Mouse (Mus musculus) heart, embryonic 12.5 days (tissue): ENCODE data around the gene Bsg. TPM values are rescaled to one million over a fixed set of nuclear protein-coding genes. Genes with fewer than 3 reads are reported as not detected.

ENCODE experiments used
- ATAC-seq: fragments of 200-750 bp; cut with Nextera tagmentation; 2 replicates; pipeline ENCODE4 v1.8.0; 2017; ENCODE audit warnings: moderate TSS enrichment, moderate library complexity; ENCODE audit not compliant: insufficient number of reproducible peaks, low FRiP score
- H3K27ac ChIP-seq: fragments of 300-500 bp; sonication (generic); 2 replicates; pipeline ENCODE4 v1.5.1; 2016; ENCODE audit warnings: mild to moderate bottlenecking, moderate library complexity; ENCODE audit not compliant: poor library complexity, severe bottlenecking
- H3K27me3 ChIP-seq: fragments of 300-500 bp; sonication (generic); replicated peaks from 2 replicates; pipeline ENCODE4 v1.6.1; 2016; ENCODE audit warnings: mild to moderate bottlenecking, moderate library complexity
- H3K36me3 ChIP-seq: fragments of 300-500 bp; sonication (generic); 2 replicates; pipeline ENCODE4 v1.6.1; 2016; ENCODE audit warnings: mild to moderate bottlenecking, moderate library complexity
- H3K4me1 ChIP-seq: fragments of 300-500 bp; sonication (generic); replicated peaks from 2 replicates; pipeline ENCODE4 v1.6.1; 2016; ENCODE audit warnings: mild to moderate bottlenecking
- H3K4me2 ChIP-seq: fragments of 300-500 bp; sonication (generic); 2 replicates; pipeline ENCODE4 v1.6.1; 2016; ENCODE audit warnings: mild to moderate bottlenecking, moderate library complexity
- H3K4me3 ChIP-seq: fragments of 300-500 bp; sonication (generic); 2 replicates; pipeline ENCODE4 v1.5.1; 2016; ENCODE audit warnings: mild to moderate bottlenecking
- H3K9ac ChIP-seq: fragments of 300-500 bp; sonication (generic); 2 replicates; pipeline ENCODE4 v1.6.1; 2016; ENCODE audit warnings: mild to moderate bottlenecking, moderate library complexity
- H3K9me3 ChIP-seq: fragments of 300-500 bp; sonication (generic); replicated peaks from 2 replicates; pipeline ENCODE4 v1.6.1; 2016; ENCODE audit warnings: mild to moderate bottlenecking, moderate library complexity
- WGBS: fragments of 180-500 bp; shearing (Covaris S2); methylation state at CpG from one replicate; pipeline ENCODE4 v1.1.7; 2016; 5-methylcytosine and 5-hydroxymethylcytosine counted together
- polyA plus RNA-seq: library from polyadenylated mRNA; unstranded; fragments of >200 nt; fragmentation: Nextera tagmentation; extraction: Ambion mirVana; gene quantifications from 2 replicates; pipeline ENCODE4 v1.2.1, GENCODE M21; 2016

The Bsg gene
- polyA plus RNA-seq, 1 experiment from 2014 or later: 1,289 TPM

DNA sequence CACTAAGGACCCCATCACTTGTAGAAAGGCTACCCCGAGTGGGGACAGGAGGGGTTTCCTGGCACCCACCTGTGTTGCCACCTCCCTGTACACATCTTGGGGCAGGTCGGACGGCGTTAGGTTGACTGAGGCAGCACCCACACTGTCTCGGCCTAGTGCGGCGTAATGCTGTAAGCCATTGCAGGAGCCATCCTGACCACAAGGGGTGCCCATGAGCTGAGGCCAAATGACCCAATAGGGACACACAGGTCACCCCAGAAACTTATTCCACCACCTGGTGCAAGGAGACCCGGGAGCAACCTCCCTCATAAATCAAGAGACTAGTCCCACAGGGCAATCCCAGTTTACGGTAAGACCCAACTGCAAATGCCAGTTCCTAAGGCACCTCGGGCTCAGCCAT lies 34.0 kb downstream of the Bsg start:
- no peak for ATAC-seq
- Histone ChIP-seq H3K4me3 (no peak overlapping the region), H3K27me3 (peaks cover 29% of the 10 kb centered on the region), H3K9me3 (peaks cover 86% of the 10 kb centered on the region), H3K36me3 (peaks cover 97% of the 10 kb centered on the region), H3K4me2 (no peak overlapping the region), H3K4me1 (peaks cover 6% of the 10 kb centered on the region; the same call in 1 of the 2 replicates), H3K27ac (no peak overlapping the region), H3K9ac (no peak overlapping the region)
- WGBS: 90% methylated on average over 10 of the region's 10 CpGs

DNA sequence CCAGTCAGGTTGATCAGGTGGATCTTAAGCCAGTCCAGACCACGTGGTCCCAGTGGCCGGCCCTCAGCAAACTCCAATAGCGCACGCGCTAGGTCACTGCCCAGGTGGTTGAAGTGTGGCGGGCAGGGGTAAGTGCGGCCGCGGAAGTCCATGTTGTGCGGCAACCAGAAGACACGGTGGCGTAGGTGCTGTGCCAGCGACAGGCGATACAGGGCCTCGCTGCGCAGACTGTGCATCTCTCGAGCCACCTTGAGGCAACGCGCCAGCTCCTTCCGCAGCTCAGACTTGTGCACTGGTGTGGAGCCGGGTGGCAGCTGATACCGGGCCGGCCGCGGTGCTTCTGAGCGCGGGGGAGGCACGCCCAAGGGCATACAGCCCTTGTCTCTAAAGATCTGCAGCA lies 34.9 kb downstream of the Bsg start:
- 94% methylated on average over 28 of the region's 28 CpGs for WGBS
- H3K27ac ChIP-seq: no peak overlapping the region
- H3K4me2 ChIP-seq: no peak overlapping the region
- no peak overlapping the region for H3K4me3 ChIP-seq
- H3K36me3 ChIP-seq: peaks cover 99% of the 10 kb centered on the region
- ATAC-seq: no peak
- H3K9ac ChIP-seq: no peak overlapping the region
- H3K9me3 ChIP-seq: peaks cover 78% of the 10 kb centered on the region
- peaks cover 6% of the 10 kb centered on the region; the same call in 1 of the 2 replicates for H3K4me1 ChIP-seq
- peaks cover 29% of the 10 kb centered on the region for H3K27me3 ChIP-seq

DNA sequence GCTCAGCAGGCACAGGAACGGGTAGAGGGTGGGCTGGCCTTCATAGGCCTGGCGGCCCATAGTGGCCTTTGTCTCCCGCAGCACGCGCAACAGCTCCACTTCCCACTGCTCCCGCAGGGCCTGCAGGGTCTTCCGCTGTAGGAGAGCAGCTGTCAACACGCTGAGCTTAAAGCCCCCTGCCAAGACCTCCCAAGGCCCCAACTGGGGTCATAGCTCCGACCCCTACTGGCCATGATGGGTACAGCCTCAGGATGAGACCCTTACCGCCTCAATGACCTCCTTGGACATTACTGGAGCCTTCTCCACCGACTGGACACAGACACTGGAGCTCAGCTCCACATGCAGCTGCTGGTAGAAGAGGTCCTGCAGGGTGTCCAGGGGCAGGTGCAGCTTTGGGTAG lies 36.6 kb downstream of the Bsg start:
- H3K4me1 ChIP-seq: peaks cover 7% of the 10 kb centered on the region
- no peak for ATAC-seq
- WGBS: 78% methylated on average over 11 of the region's 11 CpGs
- no peak overlapping the region for H3K9ac ChIP-seq
- H3K4me2 ChIP-seq: no peak overlapping the region
- H3K36me3 ChIP-seq: peaks cover 87% of the 10 kb centered on the region
- H3K27me3 ChIP-seq: peaks cover 13% of the 10 kb centered on the region
- H3K9me3 ChIP-seq: peaks cover 62% of the 10 kb centered on the region
- no peak overlapping the region for H3K27ac ChIP-seq
- no peak overlapping the region for H3K4me3 ChIP-seq

DNA sequence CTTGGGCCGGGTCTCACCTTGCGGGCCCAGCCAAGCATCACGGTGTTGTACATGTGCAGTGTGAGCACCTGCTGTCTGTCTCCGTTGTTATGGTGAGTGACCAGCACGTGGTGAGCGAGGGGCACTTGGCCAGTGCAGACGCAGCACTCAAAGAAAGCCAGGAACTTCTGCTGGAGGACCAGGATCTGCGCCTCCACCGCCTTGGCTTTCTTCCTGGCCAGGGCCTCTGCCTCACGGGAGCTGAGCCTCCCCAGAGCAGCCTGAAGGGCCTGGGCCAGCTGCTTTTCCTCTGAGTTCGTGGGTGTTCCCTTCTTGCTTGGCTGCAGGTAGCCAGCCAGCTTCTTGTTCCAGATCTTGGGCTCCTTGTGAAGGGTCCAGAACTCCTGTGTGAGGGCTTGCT lies 38.9 kb downstream of the Bsg start:
- Histone ChIP-seq H3K9ac (no peak overlapping the region), H3K4me1 (peaks cover 12% of the 10 kb centered on the region), H3K4me2 (no peak overlapping the region), H3K27ac (no peak overlapping the region), H3K36me3 (peaks cover 64% of the 10 kb centered on the region), H3K4me3 (no peak overlapping the region), H3K27me3 (no peaks in the 10 kb centered on the region), H3K9me3 (peaks cover 39% of the 10 kb centered on the region)
- 92% methylated on average over 11 of the region's 11 CpGs for WGBS
- no peak for ATAC-seq

DNA sequence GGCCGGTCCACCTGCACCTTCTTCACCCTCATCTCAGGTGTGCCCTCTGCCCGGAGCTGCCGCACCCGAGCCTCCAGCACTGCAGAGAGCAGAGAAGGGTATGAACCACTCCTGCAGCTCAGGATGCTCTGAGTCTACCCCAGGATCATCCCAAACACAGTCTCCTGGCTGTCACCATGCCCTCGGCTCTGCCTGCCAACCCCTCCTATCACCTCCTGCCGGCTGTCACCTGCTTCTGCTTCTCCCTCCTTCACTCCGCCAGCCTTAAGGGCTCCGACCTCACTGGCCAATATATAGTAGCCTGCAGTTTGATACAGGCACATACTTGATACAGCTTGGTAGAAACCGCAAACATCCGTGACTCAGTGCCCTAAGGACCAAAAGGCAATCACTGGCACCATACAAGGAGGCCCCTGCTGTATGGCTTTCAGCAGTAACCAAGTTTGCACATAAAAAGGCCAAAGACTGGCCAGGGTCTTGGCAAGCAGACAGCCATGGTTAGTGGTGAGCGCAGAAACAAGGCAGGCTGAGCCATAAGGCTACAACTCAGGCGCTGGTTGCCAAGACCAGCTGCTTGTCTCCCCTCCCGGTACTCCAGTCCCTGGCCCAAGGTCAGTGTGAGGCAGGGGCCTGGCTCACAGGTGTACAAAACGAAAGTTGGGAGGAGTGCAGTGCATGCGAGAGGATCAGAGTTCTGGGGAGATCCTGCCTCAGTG lies 39.5 kb downstream of the Bsg start:
- Histone ChIP-seq H3K27me3 (no peaks in the 10 kb centered on the region), H3K36me3 (peaks cover 57% of the 10 kb centered on the region)
- no peak for ATAC-seq

DNA sequence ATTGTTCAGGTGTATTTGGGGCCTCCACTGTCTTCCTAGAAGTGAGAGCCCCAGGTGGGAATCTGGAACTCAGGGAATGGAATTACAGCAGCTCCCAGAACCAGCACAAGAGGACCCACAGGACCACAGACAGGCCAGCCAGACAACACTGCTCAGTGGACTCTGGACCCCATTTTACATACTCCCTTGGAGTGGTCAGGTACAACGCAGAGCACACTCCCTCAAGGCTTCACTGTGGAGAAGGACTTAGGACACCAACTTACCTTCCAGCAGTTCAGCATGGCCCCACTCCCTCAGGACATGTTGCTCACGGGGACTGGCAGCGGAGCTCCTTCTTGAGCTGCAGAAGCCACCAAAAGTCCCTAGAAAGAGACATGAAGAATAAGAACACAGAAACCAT lies 41.1 kb downstream of the Bsg start:
- H3K36me3 ChIP-seq: peaks cover 41% of the 10 kb centered on the region
- no peak for ATAC-seq
- H3K27ac ChIP-seq: no peak overlapping the region
- peak overlapping the region; percentile 75 for H3K4me3 ChIP-seq
- H3K4me2 ChIP-seq: peak overlapping the region; percentile 71
- no peak overlapping the region; the same call in 1 of the 2 replicates for H3K9ac ChIP-seq
- peaks cover 12% of the 10 kb centered on the region for H3K4me1 ChIP-seq
- WGBS: 93% methylated on average over 3 of the region's 3 CpGs
- no peaks in the 10 kb centered on the region for H3K27me3 ChIP-seq
- H3K9me3 ChIP-seq: peaks cover 17% of the 10 kb centered on the region

More for the DNA sequence above, 39.5 kb downstream of the Bsg start:
- no peak overlapping the region for H3K9ac ChIP-seq
- H3K4me1 ChIP-seq: peaks cover 12% of the 10 kb centered on the region
- H3K4me2 ChIP-seq: no peak overlapping the region
- peaks cover 33% of the 10 kb centered on the region for H3K9me3 ChIP-seq
- no peak overlapping the region for H3K4me3 ChIP-seq
- 93% methylated on average over 15 of the region's 15 CpGs for WGBS
- no peak overlapping the region for H3K27ac ChIP-seq

DNA sequence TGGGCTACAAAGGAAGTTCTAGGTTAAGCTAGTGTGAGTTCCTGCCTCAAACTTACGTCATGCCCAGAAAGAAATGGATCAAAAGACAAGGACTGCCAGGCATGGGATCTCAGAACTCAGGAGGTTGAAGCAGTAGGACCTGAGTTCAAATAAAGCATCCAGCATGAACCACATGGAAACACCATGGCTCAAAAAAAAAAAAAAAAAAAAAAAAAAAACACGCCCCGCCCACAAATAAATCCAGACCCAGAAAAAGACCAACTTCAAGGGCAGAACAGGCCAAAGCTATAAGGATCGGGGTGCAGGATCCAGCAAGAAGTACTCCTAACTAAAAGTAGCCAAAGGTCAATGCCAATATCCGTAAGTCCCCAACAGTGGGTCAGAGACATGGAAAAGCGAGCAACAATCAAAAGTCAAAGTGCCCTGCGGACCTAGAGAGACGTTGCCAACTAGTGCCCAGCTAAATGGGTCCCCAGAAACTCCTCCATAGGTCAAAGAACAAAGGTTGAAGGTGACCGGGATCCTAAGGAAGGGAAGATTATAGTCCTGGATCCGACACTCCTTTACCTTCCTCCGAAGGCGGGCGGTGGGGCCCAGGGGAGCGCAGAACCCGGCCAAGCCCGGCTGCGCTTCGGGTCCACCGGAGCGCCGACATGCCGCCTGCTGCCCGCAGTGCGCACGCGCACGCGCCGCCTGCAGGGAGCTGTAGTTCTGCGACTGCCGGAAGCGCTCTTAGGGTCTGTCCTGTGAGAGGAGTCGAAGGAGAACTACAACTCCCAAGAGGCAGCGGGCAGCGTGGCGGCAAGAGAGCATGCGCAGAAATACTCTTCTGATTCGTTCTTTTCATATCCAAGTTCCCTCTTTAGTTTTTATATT lies 41.8 kb downstream of the Bsg start, which contains the start of gene Polrmt:
Gene Polrmt (minus strand): TSS at position 684 of the 876 bp plus-strand sequence.
- Histone ChIP-seq H3K4me3 (peak within 1 kb of the TSS; percentile 75), H3K9me3 (peaks cover 9% of the 10 kb centered on the region), H3K27me3 (no peaks in the 10 kb centered on the region), H3K36me3 (peaks cover 34% of the 10 kb centered on the region), H3K4me2 (peak within 1 kb of the TSS; percentile 71), H3K4me1 (peaks cover 12% of the 10 kb centered on the region), H3K9ac (peak within 1 kb of the TSS; percentile 84), H3K27ac (no peak within 1 kb of the TSS)
- ATAC-seq: peak; percentile 94
- WGBS: 3% methylated on average over 37 of the region's 38 CpGs

DNA sequence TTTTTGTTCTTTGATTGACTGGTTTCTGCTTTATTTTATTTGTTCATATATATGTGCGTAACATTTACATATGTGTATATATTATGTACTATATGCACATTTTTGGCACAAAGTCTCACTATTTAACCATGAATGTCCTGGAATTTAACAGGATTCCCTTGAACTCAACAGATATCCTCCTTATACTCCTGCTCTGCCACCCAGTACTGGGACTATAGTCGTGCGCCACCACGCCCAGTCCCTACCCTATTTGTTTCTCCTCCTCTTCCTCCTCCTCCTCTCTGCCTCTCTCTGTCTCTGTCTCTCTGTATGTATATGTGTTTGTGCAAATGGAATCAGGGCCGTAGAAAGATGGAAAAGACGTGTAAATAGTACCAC lies 42.5 kb downstream of the Bsg start:
- ATAC-seq: peak; percentile 55; the same call in 1 of the 2 replicates
- 0 out of 2 replicates have a peak overlapping the region, but pooled peaks have one; percentile 36 for H3K9ac ChIP-seq
- WGBS: 22% methylated on average over 6 of the region's 6 CpGs

DNA sequence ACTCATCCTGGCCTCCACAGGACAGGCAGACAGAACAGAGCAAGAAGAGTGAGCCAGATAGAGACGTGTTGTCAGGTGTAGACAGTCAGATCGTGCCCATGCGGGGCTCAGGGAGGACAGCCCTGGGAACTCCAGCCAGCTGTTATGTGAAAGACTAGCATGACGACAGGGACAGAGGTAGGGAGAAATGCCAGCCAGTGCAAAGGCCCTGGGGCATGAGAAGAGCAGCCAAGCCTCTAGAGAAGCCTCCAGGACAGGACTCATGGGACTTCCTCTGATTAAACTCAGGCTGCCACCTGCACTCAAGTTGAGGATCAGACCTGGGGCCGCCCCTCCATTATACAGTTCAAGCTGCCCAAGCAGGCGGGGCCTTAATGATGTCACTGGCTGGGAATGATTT lies 44.2 kb downstream of the Bsg start:
- no peak for ATAC-seq
- Histone ChIP-seq H3K9me3 (no peaks in the 10 kb centered on the region), H3K36me3 (peaks cover 12% of the 10 kb centered on the region), H3K4me2 (no peak overlapping the region), H3K27me3 (no peaks in the 10 kb centered on the region), H3K4me1 (peaks cover 12% of the 10 kb centered on the region), H3K27ac (no peak overlapping the region), H3K9ac (no peak overlapping the region), H3K4me3 (no peak overlapping the region)
- 71% methylated on average over 6 of the region's 6 CpGs for WGBS

More for the DNA sequence above, 42.5 kb downstream of the Bsg start:
- peak overlapping the region; percentile 15; the same call in 1 of the 2 replicates for H3K4me3 ChIP-seq
- H3K27me3 ChIP-seq: no peaks in the 10 kb centered on the region
- peak overlapping the region; percentile 63 for H3K4me2 ChIP-seq
- peaks cover 3% of the 10 kb centered on the region for H3K9me3 ChIP-seq
- peaks cover 28% of the 10 kb centered on the region for H3K36me3 ChIP-seq
- no peak overlapping the region for H3K27ac ChIP-seq
- H3K4me1 ChIP-seq: peaks cover 12% of the 10 kb centered on the region

DNA sequence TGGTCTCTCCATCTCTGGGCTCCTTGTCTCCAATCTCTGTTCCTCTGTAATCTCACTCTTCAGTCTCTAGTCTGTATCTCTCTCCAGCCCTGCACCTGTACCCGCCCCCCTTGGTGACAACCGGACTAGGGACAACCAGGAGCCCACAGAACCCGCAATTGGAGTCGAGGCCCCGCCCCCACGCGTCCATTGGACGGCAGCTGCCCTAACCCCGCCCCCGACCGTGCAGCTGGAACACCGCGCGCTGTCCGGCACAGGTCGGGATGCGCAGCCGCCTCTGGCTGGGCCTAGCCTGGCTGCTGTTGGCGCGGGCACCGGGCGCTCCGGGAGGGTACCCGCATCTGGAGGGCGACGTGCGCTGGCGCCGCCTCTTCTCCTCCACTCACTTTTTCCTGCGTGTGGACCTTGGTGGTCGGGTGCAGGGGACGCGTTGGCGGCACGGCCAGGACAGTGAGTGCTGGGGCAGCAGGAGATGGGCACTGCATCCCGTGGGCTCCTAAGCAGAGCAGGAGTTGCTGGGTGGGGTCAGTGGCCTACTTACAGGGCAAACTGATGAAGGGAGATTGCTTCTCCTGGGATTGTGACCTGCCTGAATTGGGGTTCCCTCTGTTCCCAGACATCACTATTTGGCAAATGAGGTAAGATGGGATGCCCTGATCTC lies 50.7 kb downstream of the Bsg start, which contains the start of gene Fgf22:
Gene Fgf22 (plus strand): TSS at position 221 of the 661 bp plus-strand sequence.
- Histone ChIP-seq H3K4me3 (peak within 1 kb of the TSS; percentile 42), H3K4me2 (peak within 1 kb of the TSS; percentile 82), H3K36me3 (peaks cover 39% of the 10 kb centered on the region), H3K27ac (no peak within 1 kb of the TSS), H3K9ac (peak within 1 kb of the TSS; percentile 65), H3K9me3 (no peaks in the 10 kb centered on the region), H3K27me3 (0 out of 2 replicates have a peak, but pooled peaks cover 10% of the 10 kb centered on the region), H3K4me1 (peaks cover 8% of the 10 kb centered on the region)
- under 1% methylated on average over 36 of the region's 36 CpGs for WGBS
- peak; percentile 71; the same call in 1 of the 2 replicates for ATAC-seq
